8 mouse cellular contexts compared by ENCODE assay signal in the genomic region with DNA sequence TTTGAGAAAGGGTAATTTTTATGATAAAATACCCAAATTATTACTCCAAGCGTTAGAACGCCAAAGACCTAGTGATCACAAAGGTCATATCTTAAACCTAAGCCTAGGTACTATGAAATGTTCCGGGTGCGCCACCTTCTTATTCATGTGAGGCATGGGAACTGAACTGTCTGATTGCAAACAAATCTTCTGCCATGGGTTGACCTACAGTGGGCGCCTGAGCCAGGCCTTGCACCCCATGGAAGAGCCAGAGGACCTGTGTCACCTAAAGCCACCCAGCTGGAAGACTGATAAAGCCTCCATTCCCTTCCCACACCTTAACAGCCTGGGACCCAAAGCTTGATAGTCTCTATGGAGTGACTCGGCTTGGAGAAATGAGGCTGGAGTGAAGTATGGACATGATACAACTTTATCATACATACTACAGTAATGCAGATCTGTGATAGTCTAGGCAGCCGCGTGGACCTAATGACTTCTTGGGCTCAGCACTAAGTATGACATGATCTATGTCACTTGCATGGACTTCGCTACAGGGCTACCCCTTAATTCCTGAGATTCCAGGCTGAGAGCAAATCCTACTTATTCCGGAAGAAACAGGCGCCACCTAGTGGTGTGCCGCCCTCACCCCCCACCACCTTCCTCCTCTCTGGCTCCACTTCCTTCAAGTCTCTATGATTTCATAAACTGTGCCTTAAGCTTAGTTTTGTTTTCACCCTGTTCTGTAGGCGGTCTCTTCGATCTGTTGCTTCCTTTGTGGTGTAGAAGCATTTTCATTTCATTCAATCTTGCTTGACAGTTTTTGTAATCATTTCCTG. TPM values are rescaled to one million over a fixed set of nuclear protein-coding genes. Genes with fewer than 3 reads are reported as not detected.
A peak's percentile ranks its signal among the peaks of the same experiment; 100 is the strongest.
DNase-seq lines count a peak whose midpoint lies in the region; ATAC-seq lines count a peak whose summit lies in the region.

No protein-coding gene starts in this region.

- no peak overlapping the region for H3K9ac ChIP-seq in intestine, embryonic 16.5 days (ENCODE audit: low read depth, low read length)
- no peak overlapping the region for H3K9ac ChIP-seq in midbrain, embryonic 11.5 days (ENCODE audit: low read length)

- 0 out of 2 replicates have a peak overlapping the region, but pooled peaks have one; percentile 88 for H3K27ac ChIP-seq in intestine, embryonic 16.5 days (ENCODE audit: low read length)
- 0 out of 2 replicates have a peak overlapping the region, but pooled peaks have one; percentile 96 for H3K27ac ChIP-seq in limb, embryonic 10.5 days
- no peak overlapping the region for H3K27ac ChIP-seq in midbrain, embryonic 11.5 days (ENCODE audit: low read depth, low read length)

- peak; percentile 94 for DNase-seq in heart, adult 11 months
- no peak for DNase-seq in heart, postnatal 25 days (ENCODE audit: low spot score)
- DNase-seq in embryo, embryonic 10 days (ENCODE audit: low spot score): peak; percentile 70
- DNase-seq in gastrocnemius, postnatal 25 days: peak; percentile 27
- peak; percentile 66 for DNase-seq in limb, embryonic 10.5 days (ENCODE audit: low spot score)
- DNase-seq in midbrain, embryonic 11.5 days (ENCODE audit: low spot score, missing footprints): peak; percentile 95
- DNase-seq in spleen, postnatal 14 days (ENCODE audit: low spot score in 2 of 2): peak; percentile 21 to 30

- H3K4me2 ChIP-seq in intestine, embryonic 16.5 days (ENCODE audit: low read depth, low read length): peak overlapping the region; percentile 58
- H3K4me2 ChIP-seq in midbrain, embryonic 11.5 days: peak overlapping the region; percentile 55; the same call in 1 of the 2 replicates

- peak; percentile 26 for ATAC-seq in intestine, embryonic 16.5 days
- ATAC-seq in midbrain, embryonic 11.5 days (ENCODE audit: low FRiP score): peak; percentile 10; the same call in 1 of the 2 replicates

- H3K27me3 ChIP-seq in intestine, embryonic 16.5 days (replicated peaks; ENCODE audit: control insufficient read depth, insufficient read depth, low read length): no peaks in the 10 kb centered on the region
- no peaks in the 10 kb centered on the region for H3K27me3 ChIP-seq in limb, embryonic 10.5 days (ENCODE audit: low read depth, poor library complexity, severe bottlenecking)
- H3K27me3 ChIP-seq in midbrain, embryonic 11.5 days (ENCODE audit: control insufficient read depth, insufficient read depth, low read length): no peaks in the 10 kb centered on the region

- intact Hi-C loops in heart, postnatal 25 days (cut with DNase I): loop anchor here (1.0 to 5.0 kb wide), 4 partner anchors 39 to 184 kb away; no protein-coding TSS in a partner anchor

- H3K4me1 ChIP-seq in intestine, embryonic 16.5 days (ENCODE audit: control insufficient read depth, insufficient read depth, low read length): peaks cover 7% of the 10 kb centered on the region
- peaks cover 21% of the 10 kb centered on the region for H3K4me1 ChIP-seq in limb, embryonic 10.5 days
- peaks cover 4% of the 10 kb centered on the region; the same call in 1 of the 2 replicates for H3K4me1 ChIP-seq in midbrain, embryonic 11.5 days (ENCODE audit: control insufficient read depth, insufficient read depth, low read length)

- no peak overlapping the region for H3K4me3 ChIP-seq in intestine, embryonic 16.5 days (ENCODE audit: low read length)
- peak overlapping the region; percentile 91; the same call in 1 of the 2 replicates for H3K4me3 ChIP-seq in limb, embryonic 10.5 days
- H3K4me3 ChIP-seq in midbrain, embryonic 11.5 days (ENCODE audit: low read depth, low read length): no peak overlapping the region

- no peaks in the 10 kb centered on the region for H3K36me3 ChIP-seq in intestine, embryonic 16.5 days (ENCODE audit: control insufficient read depth, insufficient read depth, low read length)
- no peaks in the 10 kb centered on the region for H3K36me3 ChIP-seq in limb, embryonic 10.5 days
- no peaks in the 10 kb centered on the region for H3K36me3 ChIP-seq in midbrain, embryonic 11.5 days (ENCODE audit: control insufficient read depth, insufficient read depth, low read length)

- no peaks in the 10 kb centered on the region for H3K9me3 ChIP-seq in intestine, embryonic 16.5 days (ENCODE audit: control insufficient read depth, low read length)
- H3K9me3 ChIP-seq in limb, embryonic 10.5 days (replicated peaks): no peaks in the 10 kb centered on the region
- H3K9me3 ChIP-seq in midbrain, embryonic 11.5 days (ENCODE audit: control insufficient read depth, low read length): no peaks in the 10 kb centered on the region

- 43% methylated on average over 14 of the region's 14 CpGs for WGBS in intestine, embryonic 16.5 days
- 50% methylated on average over 14 of the region's 14 CpGs for WGBS in limb, embryonic 10.5 days
- 55% methylated on average over 14 of the region's 14 CpGs for WGBS in midbrain, embryonic 11.5 days

RNA-seq across cellular contexts. Expression of gene Lrch1, which starts 1.0 kb away (rescaled TPM):
- total RNA-seq in heart, postnatal 25 days (2021): 10 to 100 TPM; 16.8 to 17.9 TPM
- total RNA-seq in gastrocnemius, postnatal 25 days (2021): 1 to 10 TPM; 4.1 to 4.2 TPM
- polyA plus RNA-seq in intestine, embryonic 16.5 days (2015; fragmentation: Nextera tagmentation; extraction: Ambion mirVana): 9.8 and 9.9 TPM in 2 replicates
- polyA plus RNA-seq in limb, embryonic 10.5 days (2016; fragmentation: Nextera tagmentation; extraction: Ambion mirVana): 7.0 and 9.9 TPM in 2 replicates
- 5.8 and 6.7 TPM in 2 replicates for polyA plus RNA-seq in midbrain, embryonic 11.5 days (2014; fragmentation: Nextera tagmentation; extraction: Ambion mirVana)
